Mouse (Mus musculus) embryo, embryonic 9.5 days (tissue): ENCODE data around the gene Lag3.
A peak's percentile ranks its signal among the peaks of the same experiment; 100 is the strongest.

ENCODE experiments used
- DNase-seq: peaks from one replicate; pipeline ENCODE4 v3.0.0-alpha.2; 2017; ENCODE audit errors: extremely low spot score

Lag3 gene

DNA sequence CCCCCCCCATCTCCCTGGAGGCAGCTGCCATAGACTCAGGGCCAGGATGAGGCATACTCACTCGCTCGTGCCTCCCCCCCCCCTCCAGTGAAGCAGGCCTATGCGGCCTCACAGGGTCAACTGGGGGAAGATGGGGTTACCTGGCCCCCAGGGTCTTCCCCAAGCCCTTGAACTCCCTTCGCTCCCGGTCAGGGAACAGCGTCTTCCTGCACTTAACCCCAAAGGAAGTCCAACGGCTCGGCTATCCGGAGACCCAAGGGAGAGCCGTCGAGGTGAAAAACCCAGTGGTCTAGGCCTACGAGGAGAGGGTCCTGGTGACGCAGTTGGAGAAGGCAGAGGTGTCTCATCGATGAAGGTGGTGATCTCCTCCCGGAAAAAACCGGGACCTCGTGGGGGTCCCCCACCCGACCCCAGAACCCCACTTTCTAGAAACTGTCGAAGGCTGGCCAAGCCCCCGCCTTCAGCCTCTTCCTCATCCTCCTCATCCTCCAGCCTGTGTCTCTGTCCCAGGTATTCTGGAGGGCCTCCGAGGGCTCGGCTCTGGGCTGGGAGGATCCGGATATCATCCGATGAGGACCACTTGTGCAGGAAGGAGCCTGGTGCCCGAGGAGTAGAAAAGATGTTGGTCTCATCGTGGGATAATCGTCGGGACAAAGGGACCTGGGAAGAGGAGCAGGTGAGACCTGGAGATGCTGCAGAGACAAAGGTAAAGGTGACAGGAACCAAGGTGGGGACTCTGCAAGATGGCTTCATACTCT, 52.8 kb downstream of the Lag3 start:
- DNase-seq = no peak

DNA sequence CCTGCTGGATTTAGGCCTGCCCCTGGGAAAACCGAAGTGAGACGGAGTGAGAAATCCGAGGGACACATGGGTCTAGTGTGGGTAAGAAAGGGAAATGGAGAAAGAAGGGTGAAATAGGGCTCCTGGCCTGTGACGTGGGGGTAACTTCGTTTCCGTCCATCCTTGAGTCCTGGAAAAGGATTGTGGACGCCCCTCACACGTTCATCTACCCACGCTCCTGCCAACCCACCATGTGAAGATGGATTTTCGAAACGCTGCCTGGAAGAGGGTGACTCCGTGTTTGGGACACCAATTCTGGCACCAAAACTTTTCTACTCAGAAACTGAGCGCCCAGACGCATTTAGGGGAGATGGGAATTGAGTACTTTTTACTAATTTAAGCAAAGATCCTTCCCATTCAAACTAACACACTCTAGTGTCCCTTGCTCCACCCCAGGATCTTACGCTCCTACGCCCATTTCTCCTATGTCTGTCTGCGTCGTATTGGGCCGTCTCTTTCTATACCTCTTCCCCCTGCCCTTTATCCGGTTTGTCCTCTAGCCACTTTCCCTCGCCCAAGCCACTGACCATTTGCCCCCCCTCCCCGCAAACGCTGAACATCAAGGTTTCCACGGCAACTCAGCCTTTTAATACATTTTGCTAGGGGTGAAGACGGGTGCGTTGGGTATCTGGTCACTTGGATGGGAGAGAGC, 53.5 kb downstream of the Lag3 start:
- DNase-seq = no peak

DNA sequence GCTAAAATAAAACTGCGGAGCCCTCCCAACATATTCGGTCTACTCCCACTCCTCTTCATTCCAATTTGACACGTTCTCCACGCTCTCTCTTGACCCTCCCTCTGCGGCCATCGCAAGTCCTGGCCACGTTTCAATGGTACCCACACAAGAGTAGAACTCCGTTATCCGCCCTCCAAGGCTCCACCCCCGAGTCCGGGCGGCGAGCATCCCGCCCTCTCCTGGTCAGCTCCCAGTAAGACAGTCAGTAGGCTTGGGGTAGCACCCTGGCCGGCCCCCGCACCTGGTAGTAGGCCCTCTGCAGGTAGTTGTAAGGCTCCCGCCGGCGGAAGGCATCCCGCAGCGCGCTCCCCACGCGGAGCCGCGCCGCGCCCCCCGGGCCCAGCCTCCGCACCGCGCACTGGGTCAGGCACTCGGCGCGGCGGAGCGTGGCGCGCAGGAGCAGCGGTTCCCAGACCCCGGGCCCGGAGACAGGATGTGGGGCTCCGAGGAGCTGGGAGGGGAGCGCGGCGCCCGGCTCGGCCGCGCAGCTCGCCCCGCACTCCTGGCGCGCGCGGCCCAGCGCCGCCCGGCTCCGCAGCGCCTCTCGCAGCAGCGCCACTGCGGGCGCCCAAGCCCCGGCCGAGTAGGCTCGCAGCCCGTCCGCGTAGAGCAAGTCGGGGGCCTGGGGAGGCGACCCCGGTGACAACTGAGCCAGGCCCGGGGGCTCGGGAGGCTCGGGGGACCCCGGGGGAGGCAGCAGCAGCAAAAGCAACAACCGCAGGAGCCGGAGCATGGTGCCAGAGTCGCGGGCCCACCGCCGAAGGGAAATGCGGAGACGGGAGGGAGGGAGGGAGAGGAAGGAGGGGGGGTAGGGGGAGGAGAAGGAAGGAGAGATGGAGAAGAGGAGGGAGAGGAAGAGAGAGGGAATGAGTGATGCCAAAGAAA, 54.3 kb downstream of the Lag3 start, which contains the start of gene P3h3:
Gene P3h3 (minus strand): TSS at position 837 of the 924 bp plus-strand sequence.
- DNase-seq = peak; percentile 93

DNA sequence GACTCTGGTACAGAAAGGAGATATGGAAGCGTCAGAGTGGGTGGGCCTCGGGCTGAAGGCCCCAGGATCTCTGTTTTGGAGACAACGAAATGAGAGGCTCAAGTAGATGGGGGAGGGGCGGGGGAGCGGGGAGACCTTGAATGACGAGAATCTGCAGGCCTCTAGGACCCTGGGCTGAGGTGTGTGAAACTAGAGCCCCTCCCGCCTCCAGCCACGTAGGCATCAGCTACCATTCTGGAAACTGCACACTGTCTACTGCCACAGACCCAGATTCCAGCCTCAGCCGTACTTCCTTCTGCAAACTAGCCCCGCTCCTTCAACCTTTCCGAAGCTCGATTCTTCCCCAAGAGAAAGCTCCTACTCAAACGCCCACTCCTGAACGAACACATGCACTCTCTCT, 55.2 kb downstream of the Lag3 start:
- peak; percentile 56 for DNase-seq

DNA sequence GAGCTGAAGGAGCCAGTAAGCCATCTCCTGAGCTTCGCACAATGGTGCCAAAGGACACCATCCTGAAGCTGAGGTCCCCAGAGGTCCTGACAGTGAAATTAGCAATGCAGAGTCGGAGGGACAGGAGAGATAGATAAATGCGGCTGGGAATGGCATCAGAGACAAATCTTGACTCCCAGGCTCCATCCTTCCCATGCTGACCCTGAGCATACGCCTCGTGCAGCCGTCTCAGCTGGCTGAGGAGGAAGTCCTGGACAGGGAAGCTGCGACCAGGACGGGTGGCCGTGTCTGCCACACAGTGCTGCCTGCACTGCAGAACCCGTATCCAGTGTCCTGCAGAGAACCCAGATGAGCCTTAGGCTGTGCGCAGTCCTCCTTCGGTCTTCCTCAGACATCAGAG, 56.9 kb downstream of the Lag3 start:
- DNase-seq = no peak
